Mouse (Mus musculus) hindbrain, embryonic 10.5 days (tissue): ENCODE measurements around the gene Irx3. TPM values are rescaled to one million over a fixed set of nuclear protein-coding genes. Genes with fewer than 3 reads are reported as not detected.

Experiments used
- DNase-seq: peaks from one replicate; pipeline ENCODE4 v3.0.0-alpha.2; 2017; ENCODE audit warnings: low spot score
- H3K27ac ChIP-seq: fragments of 300-500 bp; sonication (generic); 2 replicates; pipeline ENCODE4 v1.5.1; 2016; ENCODE audit warnings: mild to moderate bottlenecking, moderate library complexity
- H3K27me3 ChIP-seq: fragments of 300-500 bp; sonication (generic); 2 replicates; pipeline ENCODE4 v1.6.1; 2016; ENCODE audit warnings: mild to moderate bottlenecking; ENCODE audit not compliant: poor library complexity, insufficient read depth, severe bottlenecking
- H3K36me3 ChIP-seq: fragments of 300-500 bp; sonication (generic); 2 replicates; pipeline ENCODE4 v1.6.1; 2016; ENCODE audit warnings: mild to moderate bottlenecking, moderate library complexity
- H3K4me1 ChIP-seq: fragments of 300-500 bp; sonication (generic); replicated peaks from 2 replicates; pipeline ENCODE4 v1.6.1; 2016; ENCODE audit warnings: mild to moderate bottlenecking
- H3K4me3 ChIP-seq: fragments of 300-500 bp; sonication (generic); 2 replicates; pipeline ENCODE4 v1.5.1; 2016; ENCODE audit warnings: mild to moderate bottlenecking, moderate library complexity
- H3K9me3 ChIP-seq: fragments of 300-500 bp; sonication (generic); 2 replicates; pipeline ENCODE4 v1.6.1; 2016; ENCODE audit warnings: mild to moderate bottlenecking, moderate library complexity
- WGBS: fragments of 180-500 bp; shearing (Covaris S2); methylation state at CpG from one replicate; pipeline ENCODE4 v1.1.7; 2016; 5-methylcytosine and 5-hydroxymethylcytosine counted together
- polyA plus RNA-seq: library from polyadenylated mRNA; unstranded; fragments of >200 nt; fragmentation: Nextera tagmentation; extraction: Ambion mirVana; gene quantifications from 2 replicates; pipeline ENCODE4 v1.2.1, GENCODE M21; 2016

Irx3 gene
- polyA plus RNA-seq, 1 experiment from 2014 or later = 45.2 TPM

GRCm38 (mm10) chr8:91799016-91799581 lies 2.8 kb downstream of the Irx3 start:
- Histone ChIP-seq H3K9me3 (no peaks in the 10 kb centered on the region), H3K4me3 (peak overlapping the region; percentile 92), H3K4me1 (peaks cover 68% of the 10 kb centered on the region), H3K36me3 (peaks cover 24% of the 10 kb centered on the region), H3K27ac (peak overlapping the region; percentile 98), H3K27me3 (peaks cover 83% of the 10 kb centered on the region)
- peak; percentile 53 for DNase-seq
- 4% methylated on average over 16 of the region's 16 CpGs for WGBS

GRCm38 (mm10) chr8:91797626-91798271 lies 4.1 kb downstream of the Irx3 start:
- 1% methylated on average over 35 of the region's 35 CpGs for WGBS
- H3K36me3 ChIP-seq = peaks cover 24% of the 10 kb centered on the region
- no peaks in the 10 kb centered on the region for H3K9me3 ChIP-seq
- peak overlapping the region; percentile 92 for H3K4me3 ChIP-seq
- peak overlapping the region; percentile 98 for H3K27ac ChIP-seq
- H3K4me1 ChIP-seq = peaks cover 68% of the 10 kb centered on the region
- peak; percentile 84 for DNase-seq
- H3K27me3 ChIP-seq = peaks cover 77% of the 10 kb centered on the region

- Histone ChIP-seq H3K4me3 (no peak overlapping the region), H3K9me3 (no peaks in the 10 kb centered on the region), H3K4me1 (peaks cover 41% of the 10 kb centered on the region), H3K27me3 (peaks cover 65% of the 10 kb centered on the region), H3K27ac (peak overlapping the region; percentile 17), H3K36me3 (peaks cover 12% of the 10 kb centered on the region)
- peak; percentile 68 for DNase-seq
- 11% methylated on average over 6 of the region's 6 CpGs for WGBS
These were observed 8.0 kb downstream of the Irx3 start for GRCm38 (mm10) chr8:91793846-91794245.

DNA sequence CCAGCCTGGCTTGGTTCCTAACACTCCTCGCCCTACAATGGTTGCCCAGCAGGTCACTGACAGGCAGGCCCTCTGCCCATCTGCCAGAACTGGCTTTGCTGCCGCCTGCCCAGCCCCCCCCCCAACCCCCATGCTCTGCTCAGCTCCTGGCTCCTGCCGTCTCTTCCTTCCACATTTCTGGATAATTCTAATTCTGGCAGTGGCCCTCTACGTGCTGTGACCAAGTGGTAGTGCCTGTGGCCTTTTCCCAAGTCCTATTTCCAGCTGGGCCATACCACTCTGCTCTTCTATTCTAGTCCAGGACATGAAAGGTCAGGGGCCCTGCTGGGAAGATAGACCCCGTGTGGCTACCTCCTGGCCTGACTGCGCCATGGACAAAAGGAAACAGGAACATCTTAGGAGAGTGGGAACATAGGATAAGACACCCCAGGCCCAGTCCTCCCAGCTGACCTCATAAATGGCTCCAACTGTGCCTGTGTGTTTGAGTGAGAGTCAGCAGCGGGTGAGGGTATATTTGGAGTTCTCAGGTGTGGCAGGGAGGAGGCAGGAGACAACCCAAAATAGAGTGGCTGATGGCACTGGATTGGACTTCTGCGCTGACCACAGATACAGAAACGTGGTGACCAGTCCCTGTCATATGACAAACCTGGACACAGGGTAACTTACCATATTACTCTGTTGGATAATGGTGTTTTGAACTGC lies 14.5 kb downstream of the Irx3 start:
- no peaks in the 10 kb centered on the region for H3K36me3 ChIP-seq
- 59% methylated on average over 9 of the region's 9 CpGs for WGBS
- H3K4me3 ChIP-seq = no peak overlapping the region

DNA sequence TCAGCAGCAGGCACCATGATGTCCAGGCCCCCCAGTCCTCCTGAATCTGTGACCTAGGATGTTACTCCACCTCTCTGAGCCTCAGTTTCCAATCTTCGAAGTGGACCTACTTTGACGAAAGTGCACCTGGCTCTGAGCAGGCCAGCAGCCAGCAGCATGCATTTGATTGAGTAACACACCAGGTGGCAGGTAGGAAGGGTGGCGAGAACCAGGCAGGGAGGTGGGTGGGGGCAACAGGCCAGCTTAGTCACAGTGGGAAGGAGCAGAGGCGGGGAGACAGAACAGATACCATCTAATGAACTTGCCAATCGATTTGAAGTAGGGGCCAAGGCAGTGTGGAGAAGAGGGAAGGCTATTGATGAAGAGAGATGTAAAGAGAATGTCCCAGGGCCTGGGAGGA lies 18.9 kb downstream of the Irx3 start:
- WGBS = 86% methylated on average over 5 of the region's 5 CpGs
- peaks cover 21% of the 10 kb centered on the region for H3K4me1 ChIP-seq
- H3K9me3 ChIP-seq = no peaks in the 10 kb centered on the region
- H3K27ac ChIP-seq = 0 out of 2 replicates have a peak overlapping the region, but pooled peaks have one; percentile 12
- H3K4me3 ChIP-seq = no peak overlapping the region
- peaks cover 9% of the 10 kb centered on the region; the same call in 1 of the 2 replicates for H3K27me3 ChIP-seq
- no peaks in the 10 kb centered on the region for H3K36me3 ChIP-seq
- no peak for DNase-seq

More for the DNA sequence above, 14.5 kb downstream of the Irx3 start:
- Histone ChIP-seq H3K27ac (peak overlapping the region; percentile 54; the same call in 1 of the 2 replicates), H3K27me3 (peaks cover 18% of the 10 kb centered on the region), H3K4me1 (peaks cover 15% of the 10 kb centered on the region), H3K9me3 (no peaks in the 10 kb centered on the region)
- no peak for DNase-seq

- Histone ChIP-seq H3K36me3 (no peaks in the 10 kb centered on the region), H3K27me3 (peaks cover 10% of the 10 kb centered on the region; the same call in 1 of the 2 replicates), H3K9me3 (no peaks in the 10 kb centered on the region), H3K4me1 (peaks cover 19% of the 10 kb centered on the region), H3K4me3 (no peak overlapping the region), H3K27ac (peak overlapping the region; percentile 12; the same call in 1 of the 2 replicates)
- 74% methylated on average over 7 of the region's 7 CpGs for WGBS
- DNase-seq = no peak
These were observed 19.7 kb downstream of the Irx3 start for GRCm38 (mm10) chr8:91782201-91782600.

- H3K36me3 ChIP-seq = no peaks in the 10 kb centered on the region
- DNase-seq = no peak
- no peaks in the 10 kb centered on the region for H3K9me3 ChIP-seq
- 83% methylated on average over 3 of the region's 3 CpGs for WGBS
- no peak overlapping the region for H3K27ac ChIP-seq
- H3K4me1 ChIP-seq = peaks cover 14% of the 10 kb centered on the region
- peaks cover 10% of the 10 kb centered on the region; the same call in 1 of the 2 replicates for H3K27me3 ChIP-seq
- H3K4me3 ChIP-seq = no peak overlapping the region
These were observed 21.2 kb downstream of the Irx3 start for GRCm38 (mm10) chr8:91780648-91781047.

- H3K27me3 ChIP-seq = peaks cover 6% of the 10 kb centered on the region; the same call in 1 of the 2 replicates
- H3K36me3 ChIP-seq = no peaks in the 10 kb centered on the region
- no peak overlapping the region for H3K27ac ChIP-seq
- 88% methylated on average over 6 of the region's 6 CpGs for WGBS
- no peak for DNase-seq
- no peaks in the 10 kb centered on the region for H3K9me3 ChIP-seq
- H3K4me1 ChIP-seq = peaks cover 9% of the 10 kb centered on the region
- H3K4me3 ChIP-seq = no peak overlapping the region
These were observed 33.0 kb downstream of the Irx3 start for GRCm38 (mm10) chr8:91768857-91769256.

- no peak for DNase-seq
- Histone ChIP-seq H3K4me3 (no peak overlapping the region), H3K9me3 (no peaks in the 10 kb centered on the region), H3K27me3 (peaks cover 12% of the 10 kb centered on the region; the same call in 1 of the 2 replicates), H3K36me3 (no peaks in the 10 kb centered on the region), H3K4me1 (peaks cover 9% of the 10 kb centered on the region), H3K27ac (0 out of 2 replicates have a peak overlapping the region, but pooled peaks have one; percentile 53)
- 57% methylated on average over 8 of the region's 8 CpGs for WGBS
These were observed 36.3 kb downstream of the Irx3 start for GRCm38 (mm10) chr8:91765411-91766034.

GRCm38 (mm10) chr8:91755566-91755965 lies 46.3 kb downstream of the Irx3 start:
- Histone ChIP-seq H3K4me3 (no peak overlapping the region), H3K36me3 (no peaks in the 10 kb centered on the region), H3K9me3 (no peaks in the 10 kb centered on the region), H3K27me3 (no peaks in the 10 kb centered on the region), H3K27ac (no peak overlapping the region), H3K4me1 (no peaks in the 10 kb centered on the region)
- 76% methylated on average over 7 of the region's 7 CpGs for WGBS
- no peak for DNase-seq

DNA sequence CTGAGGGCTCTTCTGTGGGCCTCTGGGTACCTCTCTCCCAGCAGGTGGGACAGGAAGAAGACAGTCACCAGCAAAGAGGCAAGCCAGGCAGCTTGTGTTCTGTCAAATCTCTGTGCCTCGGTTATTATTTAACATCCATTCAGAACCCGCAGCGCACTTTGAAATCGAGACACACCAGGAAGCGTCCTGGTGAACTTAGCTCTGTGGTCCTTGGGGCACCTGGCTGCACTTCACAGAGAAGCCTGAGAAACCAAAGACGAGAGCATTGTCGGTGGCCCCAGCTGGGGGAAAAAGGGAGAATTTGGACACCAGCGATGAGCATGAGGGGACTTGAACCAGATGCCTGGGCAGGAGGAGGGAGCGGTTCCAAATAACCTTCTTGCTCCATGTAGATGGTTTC lies 46.8 kb downstream of the Irx3 start:
- no peaks in the 10 kb centered on the region for H3K9me3 ChIP-seq
- no peaks in the 10 kb centered on the region for H3K4me1 ChIP-seq
- H3K27me3 ChIP-seq = no peaks in the 10 kb centered on the region
- no peak overlapping the region for H3K27ac ChIP-seq
- 85% methylated on average over 9 of the region's 9 CpGs for WGBS
- H3K36me3 ChIP-seq = no peaks in the 10 kb centered on the region
- H3K4me3 ChIP-seq = no peak overlapping the region
- no peak for DNase-seq

- DNase-seq = no peak
- no peaks in the 10 kb centered on the region for H3K36me3 ChIP-seq
- no peak overlapping the region for H3K27ac ChIP-seq
- peaks cover 23% of the 10 kb centered on the region for H3K4me1 ChIP-seq
- H3K27me3 ChIP-seq = peaks cover 8% of the 10 kb centered on the region; the same call in 1 of the 2 replicates
- H3K9me3 ChIP-seq = no peaks in the 10 kb centered on the region
- H3K4me3 ChIP-seq = no peak overlapping the region
- 84% methylated on average over 7 of the region's 7 CpGs for WGBS
These were observed 51.1 kb downstream of the Irx3 start for GRCm38 (mm10) chr8:91750794-91751125.
